ENCODE assay signal across 14 mouse cellular contexts in genomic region chr12:37769844-37770243, GRCm38 (mm10). TPM values are rescaled to one million over a fixed set of nuclear protein-coding genes. Genes with fewer than 3 reads are reported as not detected.
DNase-seq lines count a peak whose midpoint lies in the region; ATAC-seq and TF ChIP-seq lines count a peak whose summit lies in the region.
"Had no signal": no experiment of that assay in that cellular context is flagged by ENCODE, and none has a peak within 500 bp of the region (broad histone marks: within the 10 kb centered on the region; RNA-seq: fewer than 3 reads in every experiment).

No protein-coding gene starts in this region.

- H3K9ac ChIP-seq in hindbrain, embryonic 14.5 days, result no peak overlapping the region
- H3K9ac ChIP-seq: embryonic facial prominence, embryonic 12.5 days; forebrain, embryonic 15.5 days had no signal

- H3K9me3 ChIP-seq in embryonic facial prominence, embryonic 10.5 days, result no peaks in the 10 kb centered on the region
- H3K9me3 ChIP-seq in hindbrain, embryonic 14.5 days (ENCODE audit: control insufficient read depth, low read length), result no peaks in the 10 kb centered on the region
- H3K9me3 ChIP-seq: embryonic facial prominence, embryonic 12.5 days; forebrain, embryonic 15.5 days; midbrain, embryonic 10.5 days had no signal

- no peak overlapping the region for H3K4me2 ChIP-seq in hindbrain, embryonic 14.5 days (replicated peaks)
- H3K4me2 ChIP-seq: embryonic facial prominence, embryonic 12.5 days; forebrain, embryonic 15.5 days had no signal

- intact Hi-C loops in left cerebral cortex, adult 2 months (cut with DNase I), result loop anchor here (1.0 to 10.0 kb wide), 3 partner anchors 110 to 1725 kb away; no protein-coding TSS in a partner anchor

- H3K27ac ChIP-seq in left cerebral cortex, adult 2 months, result no peak overlapping the region
- H3K27ac ChIP-seq in embryonic facial prominence, embryonic 10.5 days (replicated peaks), result no peak overlapping the region
- H3K27ac ChIP-seq in hindbrain, embryonic 14.5 days, result no peak overlapping the region
- H3K27ac ChIP-seq: embryonic facial prominence, embryonic 12.5 days; forebrain, embryonic 15.5 days; heart, adult 2 months; midbrain, embryonic 10.5 days had no signal

- no peak overlapping the region for H3K4me3 ChIP-seq in left cerebral cortex, adult 2 months
- H3K4me3 ChIP-seq in embryonic facial prominence, embryonic 10.5 days, result no peak overlapping the region
- no peak overlapping the region for H3K4me3 ChIP-seq in hindbrain, embryonic 14.5 days (replicated peaks; ENCODE audit: low read length)
- H3K4me3 ChIP-seq: embryonic facial prominence, embryonic 12.5 days; forebrain, embryonic 15.5 days; heart, adult 2 months; midbrain, embryonic 10.5 days had no signal

- no peak for TF ChIP-seq CTCF in left cerebral cortex, adult 2 months (IDR thresholded peaks at IDR 0.05)

- peaks cover 10% of the 10 kb centered on the region for H3K4me1 ChIP-seq in embryonic facial prominence, embryonic 10.5 days
- peaks cover 5% of the 10 kb centered on the region for H3K4me1 ChIP-seq in hindbrain, embryonic 14.5 days (replicated peaks; ENCODE audit: control insufficient read depth, insufficient read depth, low read length)
- H3K4me1 ChIP-seq: embryonic facial prominence, embryonic 12.5 days had no signal

- peak; percentile 91 for DNase-seq in right cerebral cortex, adult 18-20 months
- DNase-seq in right cerebral cortex, postnatal 4 days, result no peak
- DNase-seq in frontal cortex, postnatal 10 days (ENCODE audit: low spot score in 2 of 2), result peak; percentile 7 to 22
- DNase-seq in left cerebral cortex, adult 2 months (ENCODE audit: extremely low spot score in 1 of 2, low spot score in 2 of 2), result peak; percentile 54 to 76
- peak; percentile 88 for DNase-seq in telencephalon, adult 2 months (ENCODE audit: low read depth, low spot score)
- DNase-seq in embryonic facial prominence, embryonic 10.5 days (ENCODE audit: low spot score), result no peak
- no peak for DNase-seq in c-Kit-positive CD71-positive TER-119-positive erythroid progenitor cells, embryonic 14.5 days (ENCODE audit: low spot score)
- no peak for DNase-seq in hindbrain, embryonic 14.5 days (ENCODE audit: low spot score)
- DNase-seq: heart, adult 2 months; heart, postnatal 36 days had no signal

- H3K27me3 ChIP-seq in embryonic facial prominence, embryonic 10.5 days (replicated peaks; ENCODE audit: low read depth, poor library complexity, severe bottlenecking), result no peaks in the 10 kb centered on the region
- H3K27me3 ChIP-seq in hindbrain, embryonic 14.5 days (ENCODE audit: control insufficient read depth, insufficient read depth, low read length), result no peaks in the 10 kb centered on the region
- H3K27me3 ChIP-seq: embryonic facial prominence, embryonic 12.5 days; forebrain, embryonic 15.5 days had no signal

- no peaks in the 10 kb centered on the region for H3K36me3 ChIP-seq in embryonic facial prominence, embryonic 10.5 days (replicated peaks)
- H3K36me3 ChIP-seq in hindbrain, embryonic 14.5 days (replicated peaks; ENCODE audit: control insufficient read depth, insufficient read depth), result no peaks in the 10 kb centered on the region
- H3K36me3 ChIP-seq: embryonic facial prominence, embryonic 12.5 days; forebrain, embryonic 15.5 days; midbrain, embryonic 10.5 days had no signal

- no peak for ATAC-seq in hindbrain, embryonic 14.5 days (ENCODE audit: low FRiP score)
- ATAC-seq: forebrain, embryonic 15.5 days; intestine, postnatal 0 days had no signal

- WGBS in embryonic facial prominence, embryonic 10.5 days, result 88% methylated on average over 1 of the region's 1 CpGs
- 90% methylated on average over 1 of the region's 1 CpGs for WGBS in hindbrain, embryonic 14.5 days

RNA-seq across cellular contexts. Expression of gene Dgkb, which starts 47.7 kb away (rescaled TPM):
- 100 to 1,000 TPM; 126 to 143 TPM for total RNA-seq in left cerebral cortex, adult 2 months (2021)
- polyA plus RNA-seq in embryonic facial prominence, embryonic 10.5 days (2016; fragmentation: Nextera tagmentation; extraction: Ambion mirVana), result 0.05 and 0.36 TPM in 2 replicates
- polyA plus RNA-seq in hindbrain, embryonic 14.5 days (2014; fragmentation: Nextera tagmentation; extraction: Ambion mirVana), result 6.7 and 7.5 TPM in 2 replicates

Comparison
In these comparisons a context has a peak if more than half of its experiments do, and no peak if none do; other contexts are left out.
1. DNase-seq: peak in right cerebral cortex, adult 18-20 months (single experiment), frontal cortex, postnatal 10 days (2 of 2), left cerebral cortex, adult 2 months (2 of 2) and telencephalon, adult 2 months (single experiment); none in right cerebral cortex, postnatal 4 days (single experiment), embryonic facial prominence, embryonic 10.5 days (single experiment), c-Kit-positive CD71-positive TER-119-positive erythroid progenitor cells, embryonic 14.5 days (single experiment) and hindbrain, embryonic 14.5 days (single experiment).